Mouse (Mus musculus) stomach, embryonic 15.5 days (tissue): ENCODE measurements around the gene Ahnak2. TPM values are rescaled to one million over a fixed set of nuclear protein-coding genes. Genes with fewer than 3 reads are reported as not detected.

Source experiments
- ATAC-seq: fragments of 200-750 bp; cut with Nextera tagmentation; 2 replicates; pipeline ENCODE4 v1.8.0; 2017; ENCODE audit warnings: low read depth, moderate number of reproducible peaks, moderate TSS enrichment; ENCODE audit not compliant: insufficient read depth, low FRiP score
- H3K27ac ChIP-seq: fragments of 300-500 bp; sonication (generic); 2 replicates; pipeline ENCODE4 v1.5.1; 2015; ENCODE audit warnings: mild to moderate bottlenecking, inconsistent platforms
- H3K27me3 ChIP-seq: fragments of 300-500 bp; sonication (generic); replicated peaks from 2 replicates; pipeline ENCODE4 v1.6.1; 2015; ENCODE audit warnings: inconsistent platforms
- H3K36me3 ChIP-seq: fragments of 300-500 bp; sonication (generic); 2 replicates; pipeline ENCODE4 v1.6.1; 2015; ENCODE audit warnings: inconsistent platforms
- H3K4me1 ChIP-seq: fragments of 300-500 bp; sonication (generic); 2 replicates; pipeline ENCODE4 v1.6.1; 2015; ENCODE audit warnings: inconsistent platforms
- H3K4me2 ChIP-seq: fragments of 300-500 bp; sonication (generic); 2 replicates; pipeline ENCODE4 v1.6.1; 2015; ENCODE audit warnings: mild to moderate bottlenecking, inconsistent platforms
- H3K4me3 ChIP-seq: fragments of 300-500 bp; sonication (generic); replicated peaks from 2 replicates; pipeline ENCODE4 v1.5.1; 2015; ENCODE audit warnings: inconsistent platforms
- H3K9ac ChIP-seq: fragments of 300-500 bp; sonication (generic); 2 replicates; pipeline ENCODE4 v1.6.1; 2015; ENCODE audit warnings: inconsistent platforms
- H3K9me3 ChIP-seq: fragments of 300-500 bp; sonication (generic); 2 replicates; pipeline ENCODE4 v1.6.1; 2016; ENCODE audit warnings: inconsistent platforms
- WGBS: fragments of 180-500 bp; shearing (Covaris S2); methylation state at CpG from one replicate; pipeline ENCODE4 v1.1.7; 2015; 5-methylcytosine and 5-hydroxymethylcytosine counted together
- polyA plus RNA-seq: library from polyadenylated mRNA; unstranded; fragments of >200 nt; fragmentation: Nextera tagmentation; extraction: Ambion mirVana; gene quantifications from 2 replicates; pipeline ENCODE4 v1.2.1, GENCODE M21; 2015

Ahnak2 gene
- polyA plus RNA-seq, 1 experiment from 2014 or later = 4.7 TPM

DNA sequence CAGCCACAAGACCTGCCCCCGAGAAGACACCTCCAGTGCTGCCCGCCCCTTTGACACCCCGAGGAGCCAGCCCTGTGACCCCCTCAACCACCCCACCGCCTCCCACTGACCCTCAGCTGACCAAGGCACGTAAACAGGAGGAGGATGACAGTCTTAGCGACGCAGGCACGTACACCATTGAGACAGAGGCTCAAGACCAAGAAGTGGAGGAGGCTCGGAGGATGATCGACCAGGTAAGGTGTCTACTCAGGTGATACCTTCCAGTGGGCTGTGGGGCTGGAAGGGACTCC lies 65.9 kb downstream of the Ahnak2 start:
- no peak for ATAC-seq
- peaks cover 66% of the 10 kb centered on the region for H3K36me3 ChIP-seq
- no peaks in the 10 kb centered on the region for H3K27me3 ChIP-seq
- no peak overlapping the region for H3K9ac ChIP-seq
- no peak overlapping the region for H3K4me2 ChIP-seq
- H3K27ac ChIP-seq = no peak overlapping the region
- no peak overlapping the region for H3K4me3 ChIP-seq
- WGBS = 83% methylated on average over 10 of the region's 10 CpGs
- H3K9me3 ChIP-seq = no peaks in the 10 kb centered on the region
- no peaks in the 10 kb centered on the region for H3K4me1 ChIP-seq

DNA sequence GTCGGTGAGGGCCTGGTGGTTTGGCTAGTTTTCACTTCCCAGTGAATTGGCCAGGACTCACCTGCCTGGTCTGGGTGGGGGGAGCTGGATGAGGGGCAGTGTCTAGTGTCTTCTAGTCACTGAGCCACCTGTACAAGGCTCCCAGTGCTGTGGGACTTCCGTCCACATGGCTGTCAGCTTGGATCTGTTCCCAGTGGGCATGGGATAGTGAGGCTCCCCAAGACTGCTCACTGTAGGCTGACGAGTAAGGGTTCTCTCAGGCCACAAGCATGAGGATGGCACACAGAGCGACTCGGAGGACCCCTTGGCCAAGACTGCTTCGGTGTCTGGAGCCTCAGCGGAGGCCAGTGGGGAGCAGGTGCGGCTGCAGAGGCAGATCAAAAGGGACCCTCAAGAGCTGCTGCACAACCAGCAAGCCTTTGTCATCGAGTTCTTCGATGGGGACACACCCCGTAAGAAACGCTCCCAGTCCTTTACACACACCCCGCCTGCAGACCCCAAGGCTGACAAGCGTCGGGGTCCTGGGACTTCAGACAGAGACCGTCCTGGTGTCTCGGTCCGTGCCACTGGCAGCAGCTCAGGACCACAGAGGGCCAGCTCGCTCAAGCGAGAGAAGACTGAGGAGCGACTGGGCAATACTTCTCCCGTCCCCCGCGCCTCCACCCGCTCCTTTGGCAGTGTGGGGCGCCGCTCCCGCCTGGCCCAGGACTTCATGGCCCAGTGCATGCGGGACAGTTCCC lies 66.4 kb downstream of the Ahnak2 start:
- Histone ChIP-seq H3K27ac (no peak overlapping the region), H3K27me3 (no peaks in the 10 kb centered on the region), H3K4me1 (0 out of 2 replicates have a peak, but pooled peaks cover under 1% of the 10 kb centered on the region), H3K4me2 (no peak overlapping the region), H3K4me3 (no peak overlapping the region), H3K9me3 (no peaks in the 10 kb centered on the region), H3K36me3 (peaks cover 71% of the 10 kb centered on the region), H3K9ac (no peak overlapping the region)
- 86% methylated on average over 29 of the region's 29 CpGs for WGBS
- ATAC-seq = no peak

- peaks cover 70% of the 10 kb centered on the region for H3K36me3 ChIP-seq
These were observed 67.4 kb downstream of the Ahnak2 start for GRCm38 (mm10) chr12:112734881-112735655.

GRCm38 (mm10) chr12:112734108-112734820 lies 68.2 kb downstream of the Ahnak2 start:
- H3K36me3 ChIP-seq = peaks cover 67% of the 10 kb centered on the region
- peaks cover 10% of the 10 kb centered on the region; the same call in 1 of the 2 replicates for H3K4me1 ChIP-seq
- no peaks in the 10 kb centered on the region for H3K9me3 ChIP-seq
- H3K27ac ChIP-seq = no peak overlapping the region
- H3K4me2 ChIP-seq = no peak overlapping the region
- 62% methylated on average over 2 of the region's 2 CpGs for WGBS
- ATAC-seq = no peak
- H3K4me3 ChIP-seq = no peak overlapping the region
- no peaks in the 10 kb centered on the region for H3K27me3 ChIP-seq
- no peak overlapping the region for H3K9ac ChIP-seq

More at GRCm38 (mm10) chr12:112734881-112735655, 67.4 kb downstream of the Ahnak2 start:
- no peak overlapping the region for H3K4me2 ChIP-seq
- peaks cover 10% of the 10 kb centered on the region; the same call in 1 of the 2 replicates for H3K4me1 ChIP-seq
- ATAC-seq = no peak
- H3K9me3 ChIP-seq = no peaks in the 10 kb centered on the region
- WGBS = 87% methylated on average over 19 of the region's 19 CpGs
- no peak overlapping the region for H3K9ac ChIP-seq
- no peak overlapping the region for H3K27ac ChIP-seq
- H3K27me3 ChIP-seq = no peaks in the 10 kb centered on the region
- H3K4me3 ChIP-seq = no peak overlapping the region

DNA sequence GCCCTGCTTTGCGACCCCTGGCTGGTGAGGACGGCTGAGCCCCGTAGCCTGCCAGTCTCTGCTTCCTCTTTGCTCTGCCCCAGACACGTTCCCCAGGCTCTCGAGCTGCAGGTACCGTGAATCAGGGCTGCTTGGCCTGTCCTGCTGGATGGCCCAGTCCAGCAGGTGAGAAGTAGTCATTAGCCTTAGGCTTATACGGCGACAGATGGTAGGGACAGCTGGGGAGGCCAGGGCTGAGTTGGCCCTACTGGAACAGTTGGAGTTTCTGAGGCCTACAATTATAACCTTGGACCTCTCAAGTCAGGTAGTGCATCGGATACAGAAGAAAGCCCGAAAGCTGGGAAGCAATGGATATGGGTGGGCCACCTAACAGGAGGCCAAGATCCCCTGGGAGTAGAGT lies 69.9 kb downstream of the Ahnak2 start:
- H3K36me3 ChIP-seq = peaks cover 53% of the 10 kb centered on the region
- H3K9me3 ChIP-seq = no peaks in the 10 kb centered on the region
- 82% methylated on average over 10 of the region's 10 CpGs for WGBS
- H3K9ac ChIP-seq = no peak overlapping the region
- H3K27me3 ChIP-seq = no peaks in the 10 kb centered on the region
- H3K4me3 ChIP-seq = no peak overlapping the region
- peaks cover 10% of the 10 kb centered on the region; the same call in 1 of the 2 replicates for H3K4me1 ChIP-seq
- no peak overlapping the region for H3K27ac ChIP-seq
- no peak overlapping the region for H3K4me2 ChIP-seq
- no peak for ATAC-seq

- H3K9me3 ChIP-seq = no peaks in the 10 kb centered on the region
- H3K4me3 ChIP-seq = no peak overlapping the region
- ATAC-seq = peak; percentile 3; the same call in 1 of the 2 replicates
- H3K9ac ChIP-seq = no peak overlapping the region
- peaks cover 12% of the 10 kb centered on the region for H3K4me1 ChIP-seq
- no peaks in the 10 kb centered on the region for H3K27me3 ChIP-seq
- H3K36me3 ChIP-seq = peaks cover 36% of the 10 kb centered on the region
- no peak overlapping the region for H3K4me2 ChIP-seq
- WGBS = 72% methylated on average over 14 of the region's 14 CpGs
- H3K27ac ChIP-seq = no peak overlapping the region; the same call in 1 of the 2 replicates
These were observed 71.6 kb downstream of the Ahnak2 start for GRCm38 (mm10) chr12:112730808-112731207.

DNA sequence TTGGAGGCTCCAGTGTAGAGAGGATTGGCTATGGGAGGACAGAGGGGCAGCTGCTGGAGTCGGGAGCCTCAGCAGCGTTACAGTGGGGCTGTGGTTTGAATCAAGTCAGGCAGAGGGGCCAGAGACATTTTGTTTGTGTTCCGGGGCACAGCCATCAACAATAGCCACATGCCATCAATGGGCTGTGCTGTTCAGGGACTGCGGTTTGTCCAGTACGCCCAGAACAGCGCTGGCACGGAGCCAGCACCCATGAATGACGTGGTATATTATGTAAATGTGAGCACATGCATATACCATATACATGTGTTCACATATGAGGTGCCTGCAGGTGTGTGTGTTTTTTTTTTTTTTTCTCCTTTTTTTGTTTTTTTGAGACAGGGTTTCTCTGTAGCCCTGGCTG lies 74.7 kb downstream of the Ahnak2 start:
- ATAC-seq = no peak
- Histone ChIP-seq H3K27ac (no peak overlapping the region), H3K4me3 (no peak overlapping the region), H3K4me2 (no peak overlapping the region), H3K9me3 (no peaks in the 10 kb centered on the region), H3K36me3 (peaks cover 17% of the 10 kb centered on the region; the same call in 1 of the 2 replicates), H3K4me1 (peaks cover 30% of the 10 kb centered on the region), H3K27me3 (no peaks in the 10 kb centered on the region), H3K9ac (no peak overlapping the region)
- 66% methylated on average over 8 of the region's 8 CpGs for whole genome bisulfite sequencing

DNA sequence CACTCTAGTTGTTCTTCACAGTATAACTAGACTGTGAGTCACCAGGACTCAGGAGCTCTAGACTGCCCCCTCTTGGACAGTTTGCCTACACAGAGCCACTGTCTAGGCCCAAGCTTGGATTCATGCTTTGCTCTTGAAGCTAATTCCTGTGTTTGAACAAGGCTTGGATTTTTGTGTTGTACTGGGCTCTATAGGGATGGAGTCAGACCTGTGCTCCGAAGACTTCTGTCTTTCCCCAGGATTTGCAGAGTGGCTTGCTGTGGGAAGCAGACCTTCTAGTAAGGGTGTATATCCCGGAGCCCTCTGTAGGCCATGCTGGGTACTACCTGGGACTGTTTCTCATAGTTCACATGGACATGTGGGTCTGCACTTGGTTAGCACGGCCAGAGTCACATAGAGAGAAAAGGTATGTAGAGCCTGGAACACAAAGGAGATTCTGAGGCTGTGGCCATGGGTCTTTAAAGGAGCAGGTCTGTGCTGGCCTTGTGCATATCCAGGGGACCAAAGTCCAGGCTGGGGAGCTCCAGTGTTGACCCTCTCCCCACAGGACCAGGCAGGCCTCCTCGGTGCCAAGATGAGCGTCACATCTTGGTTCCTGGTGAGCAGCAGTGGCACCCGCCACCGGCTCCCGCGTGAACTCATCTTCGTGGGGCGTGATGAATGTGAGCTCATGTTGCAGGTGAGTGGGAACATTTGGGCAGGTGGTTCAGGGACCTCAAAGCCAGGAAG lies 78.2 kb downstream of the Ahnak2 start:
- H3K4me1 ChIP-seq = peaks cover 20% of the 10 kb centered on the region
- H3K9ac ChIP-seq = no peak overlapping the region
- no peaks in the 10 kb centered on the region for H3K9me3 ChIP-seq
- no peaks in the 10 kb centered on the region for H3K27me3 ChIP-seq
- H3K27ac ChIP-seq = no peak overlapping the region
- ATAC-seq = no peak
- 0 out of 2 replicates have a peak overlapping the region, but pooled peaks have one; percentile 5 for H3K4me3 ChIP-seq
- 76% methylated on average over 11 of the region's 11 CpGs for WGBS
- H3K4me2 ChIP-seq = peak overlapping the region; percentile 94; the same call in 1 of the 2 replicates
- no peaks in the 10 kb centered on the region for H3K36me3 ChIP-seq

DNA sequence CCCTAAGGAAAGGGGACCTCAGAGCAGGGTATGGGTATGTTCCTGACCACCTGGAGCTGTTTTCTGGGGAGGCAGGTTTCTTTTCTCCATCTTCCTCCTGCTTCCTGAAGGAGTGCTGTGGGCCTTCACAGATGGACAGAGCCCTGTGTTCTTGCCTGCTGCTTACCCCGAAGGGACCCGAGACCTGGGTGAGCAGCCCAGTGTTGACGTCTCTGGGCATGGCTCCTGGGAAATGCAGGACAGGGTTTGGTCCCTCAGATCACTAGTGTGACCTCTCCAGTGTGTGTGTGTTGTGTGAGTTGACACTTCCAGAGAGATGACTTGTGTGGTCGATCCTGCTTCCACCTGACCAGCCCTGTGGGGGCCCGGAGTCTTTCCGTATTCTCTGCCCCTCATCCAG lies 79.0 kb downstream of the Ahnak2 start:
- Histone ChIP-seq H3K9ac (no peak overlapping the region), H3K4me3 (peak overlapping the region; percentile 88), H3K36me3 (no peaks in the 10 kb centered on the region), H3K9me3 (no peaks in the 10 kb centered on the region), H3K4me1 (peaks cover 20% of the 10 kb centered on the region), H3K4me2 (peak overlapping the region; percentile 94), H3K27me3 (no peaks in the 10 kb centered on the region), H3K27ac (no peak overlapping the region)
- 83% methylated on average over 6 of the region's 6 CpGs for WGBS
- ATAC-seq = no peak

GRCm38 (mm10) chr12:112723028-112723330 lies 79.5 kb downstream of the Ahnak2 start:
- Histone ChIP-seq H3K27ac (peak overlapping the region; percentile 87), H3K9me3 (no peaks in the 10 kb centered on the region), H3K36me3 (no peaks in the 10 kb centered on the region), H3K4me2 (peak overlapping the region; percentile 94), H3K27me3 (no peaks in the 10 kb centered on the region), H3K9ac (peak overlapping the region; percentile 76), H3K4me3 (peak overlapping the region; percentile 88), H3K4me1 (peaks cover 20% of the 10 kb centered on the region)
- 7% methylated on average over 5 of the region's 5 CpGs for WGBS
- no peak for ATAC-seq

DNA sequence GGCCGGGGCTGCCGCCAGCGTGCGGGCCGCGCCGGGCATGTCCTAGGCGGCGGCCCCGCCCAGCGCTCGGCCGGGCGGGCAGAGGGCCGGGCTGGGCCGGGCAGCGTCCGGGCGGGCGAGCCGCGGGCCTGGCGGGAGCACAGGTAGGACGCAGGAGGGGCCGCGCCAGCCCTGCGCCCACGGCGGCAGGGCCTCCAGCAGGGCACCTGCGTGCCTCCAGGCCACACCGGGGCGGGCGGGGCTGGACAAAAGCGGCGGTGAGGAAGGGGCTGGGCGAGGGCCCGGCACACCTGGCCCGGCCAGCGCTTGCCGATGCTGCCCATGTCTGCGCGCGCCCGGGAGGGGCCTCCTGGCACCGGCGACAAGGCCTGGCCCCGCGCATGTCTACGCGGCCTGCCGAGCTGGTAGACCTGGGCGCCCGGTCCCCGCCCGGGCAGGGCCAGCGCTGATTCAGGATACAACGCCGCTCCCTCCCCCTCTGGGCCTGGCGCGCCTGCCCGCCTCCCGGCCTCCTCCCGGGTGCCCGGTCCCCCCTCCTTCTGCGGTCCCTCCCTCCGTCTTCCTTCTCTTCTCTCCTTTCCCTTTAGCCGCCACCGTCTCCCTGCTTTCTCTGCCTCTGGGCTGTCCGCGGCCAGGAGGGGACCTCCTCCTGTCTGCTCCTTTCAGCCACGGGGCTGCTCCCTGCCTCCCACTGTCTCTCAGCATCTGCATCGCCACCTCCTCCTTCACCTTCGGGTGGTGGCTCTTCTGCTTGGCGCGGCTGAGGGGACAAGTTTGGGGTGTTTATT lies 80.0 kb downstream of the Ahnak2 start:
- no peaks in the 10 kb centered on the region for H3K27me3 ChIP-seq
- peak overlapping the region; percentile 94 for H3K4me2 ChIP-seq
- WGBS = under 1% methylated on average over 59 of the region's 75 CpGs
- peak overlapping the region; percentile 76 for H3K9ac ChIP-seq
- H3K36me3 ChIP-seq = no peaks in the 10 kb centered on the region
- H3K9me3 ChIP-seq = no peaks in the 10 kb centered on the region
- peak overlapping the region; percentile 87 for H3K27ac ChIP-seq
- H3K4me3 ChIP-seq = peak overlapping the region; percentile 88
- peak; percentile 57 for ATAC-seq
- peaks cover 20% of the 10 kb centered on the region for H3K4me1 ChIP-seq
